Mouse (Mus musculus) embryonic facial prominence, embryonic 13.5 days (tissue): ENCODE results near the gene Extl2. TPM values are rescaled to one million over a fixed set of nuclear protein-coding genes. Genes with fewer than 3 reads are reported as not detected.
A peak's percentile ranks its signal among the peaks of the same experiment; 100 is the strongest.

Experiments used
- ATAC-seq: fragments of 200-750 bp; cut with Nextera tagmentation; 2 replicates; pipeline ENCODE4 v1.8.0; 2017; ENCODE audit warnings: low read depth; ENCODE audit not compliant: insufficient number of reproducible peaks, insufficient read depth, low FRiP score, low TSS enrichment
- H3K27ac ChIP-seq: fragments of 300-500 bp; sonication (generic); 2 replicates; pipeline ENCODE4 v1.5.1; 2015; ENCODE audit warnings: moderate library complexity, mild to moderate bottlenecking, inconsistent platforms
- H3K27me3 ChIP-seq: fragments of 300-500 bp; sonication (generic); 2 replicates; pipeline ENCODE4 v1.6.1; 2015; ENCODE audit warnings: mild to moderate bottlenecking, inconsistent platforms
- H3K36me3 ChIP-seq: fragments of 300-500 bp; sonication (generic); 2 replicates; pipeline ENCODE4 v1.6.1; 2015; ENCODE audit warnings: mild to moderate bottlenecking, inconsistent platforms
- H3K4me1 ChIP-seq: fragments of 300-500 bp; sonication (generic); 2 replicates; pipeline ENCODE4 v1.6.1; 2015; ENCODE audit warnings: inconsistent platforms
- H3K4me2 ChIP-seq: fragments of 300-500 bp; sonication (generic); 2 replicates; pipeline ENCODE4 v1.6.1; 2015; ENCODE audit warnings: moderate library complexity, mild to moderate bottlenecking, inconsistent platforms
- H3K4me3 ChIP-seq: fragments of 300-500 bp; sonication (generic); 2 replicates; pipeline ENCODE4 v1.5.1; 2015; ENCODE audit warnings: mild to moderate bottlenecking, inconsistent platforms
- H3K9ac ChIP-seq: fragments of 300-500 bp; sonication (generic); 2 replicates; pipeline ENCODE4 v1.6.1; 2015; ENCODE audit warnings: mild to moderate bottlenecking, inconsistent platforms
- H3K9me3 ChIP-seq: fragments of 300-500 bp; sonication (generic); 2 replicates; pipeline ENCODE4 v1.6.1; 2016; ENCODE audit warnings: inconsistent platforms
- WGBS: fragments of 180-500 bp; shearing (Covaris S2); methylation state at CpG from one replicate; pipeline ENCODE4 v1.1.7; 2015; ENCODE audit warnings: mixed read lengths; 5-methylcytosine and 5-hydroxymethylcytosine counted together
- polyA plus RNA-seq: library from polyadenylated mRNA; unstranded; fragments of >200 nt; fragmentation: Nextera tagmentation; extraction: Ambion mirVana; gene quantifications from 2 replicates; pipeline ENCODE4 v1.2.1, GENCODE M21; 2015

The Extl2 gene
- 18.0 and 20.7 TPM in 2 replicates for polyA plus RNA-seq

DNA sequence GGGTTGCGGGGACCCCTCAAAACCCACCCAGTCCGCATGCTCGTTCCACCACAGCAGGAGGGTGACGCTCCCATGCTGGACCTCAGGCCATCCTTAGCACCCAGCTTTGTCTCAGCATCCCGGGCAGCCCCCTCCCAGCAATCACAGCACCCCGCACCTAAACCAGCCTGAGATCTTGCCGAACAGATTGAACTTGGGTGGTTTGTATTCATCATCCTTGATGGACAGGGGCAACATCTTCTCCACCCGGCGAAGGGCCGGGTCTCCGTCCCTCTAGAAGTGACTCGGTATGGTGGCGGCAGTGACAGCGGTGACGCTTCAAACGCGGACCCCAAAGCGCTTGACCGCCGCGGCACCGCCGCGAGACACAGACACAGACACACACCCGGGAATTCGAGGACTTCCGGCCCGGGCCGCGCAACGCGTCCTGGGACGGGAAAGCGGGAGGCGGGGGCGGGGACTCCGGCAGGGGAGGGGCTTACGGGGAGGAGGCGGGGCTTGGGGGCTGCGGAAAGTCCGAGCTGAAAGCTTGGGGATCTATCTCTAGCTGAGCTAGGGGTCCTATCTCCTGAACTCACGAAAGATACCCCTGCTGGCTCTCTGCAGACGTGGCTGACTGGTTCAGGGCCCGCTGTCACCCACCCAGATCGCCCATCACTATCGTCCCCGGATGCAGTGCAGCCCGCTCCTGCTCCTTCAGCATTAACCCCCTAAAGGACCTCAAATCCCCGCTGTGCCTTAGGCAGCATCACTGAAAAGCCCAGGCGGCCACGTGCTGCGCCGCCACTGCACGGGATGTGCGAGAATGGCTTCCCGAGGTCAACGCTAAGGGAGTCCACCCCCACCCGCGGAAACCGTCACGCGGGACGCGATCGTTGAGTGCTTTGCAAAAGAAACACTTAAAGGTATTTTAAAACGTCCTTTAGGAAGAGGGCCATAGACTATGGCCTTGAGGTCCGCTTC is at the start of gene Extl2, which contains the start of gene Slc30a7:
TSS of gene Extl2 (plus strand) at position 485 of the 963 bp plus-strand sequence.
TSS of gene Slc30a7 (minus strand) at position 429 of the 963 bp plus-strand sequence.
- H3K27ac ChIP-seq, result peak within 1 kb of the TSS; percentile 88
- peak; percentile 92 for ATAC-seq
- WGBS, result under 1% methylated on average over 67 of the region's 67 CpGs
- H3K9me3 ChIP-seq, result no peaks in the 10 kb centered on the region
- H3K27me3 ChIP-seq, result no peaks in the 10 kb centered on the region
- peaks cover 18% of the 10 kb centered on the region for H3K36me3 ChIP-seq
- H3K4me3 ChIP-seq, result peak within 1 kb of the TSS; percentile 88
- peaks cover 16% of the 10 kb centered on the region for H3K4me1 ChIP-seq
- peak within 1 kb of the TSS; percentile 93 for H3K9ac ChIP-seq
- H3K4me2 ChIP-seq, result peak within 1 kb of the TSS; percentile 93

DNA sequence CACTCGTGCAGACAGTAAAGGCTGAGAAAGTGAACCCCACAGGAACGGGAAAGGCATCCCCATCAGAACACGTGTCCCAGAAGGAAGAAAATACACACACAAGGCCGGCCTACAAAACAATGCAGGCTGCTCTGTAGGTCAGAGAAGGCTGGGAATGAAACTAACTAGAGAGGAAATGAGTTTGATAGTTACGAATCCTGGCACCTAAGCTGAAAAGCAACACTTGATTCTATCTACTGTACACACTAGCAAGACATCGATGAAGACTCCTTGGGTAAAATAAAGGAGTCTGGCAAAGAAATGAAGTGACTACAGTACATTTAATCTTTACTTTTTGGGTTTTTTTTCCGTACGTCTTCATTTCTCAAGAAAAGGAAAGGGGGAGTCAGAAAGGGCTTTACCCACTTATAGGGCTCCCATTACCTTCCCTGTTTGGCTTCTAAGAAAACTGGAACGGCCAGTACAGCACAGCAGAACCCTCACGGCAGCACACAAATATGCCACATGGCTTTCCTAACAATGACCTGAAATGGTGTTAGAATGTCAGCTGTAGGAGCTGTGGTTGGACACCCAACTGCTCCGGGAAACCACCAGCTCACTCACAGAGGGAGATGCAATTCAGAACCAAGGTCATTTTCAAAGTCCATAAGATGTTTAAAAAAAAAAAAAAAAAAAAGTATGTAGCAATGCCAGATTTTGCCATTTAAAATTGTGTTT is 45.8 kb upstream of the Extl2 start:
- WGBS, result 30% methylated on average over 11 of the region's 11 CpGs
- H3K4me2 ChIP-seq, result peak overlapping the region; percentile 23; the same call in 1 of the 2 replicates

DNA sequence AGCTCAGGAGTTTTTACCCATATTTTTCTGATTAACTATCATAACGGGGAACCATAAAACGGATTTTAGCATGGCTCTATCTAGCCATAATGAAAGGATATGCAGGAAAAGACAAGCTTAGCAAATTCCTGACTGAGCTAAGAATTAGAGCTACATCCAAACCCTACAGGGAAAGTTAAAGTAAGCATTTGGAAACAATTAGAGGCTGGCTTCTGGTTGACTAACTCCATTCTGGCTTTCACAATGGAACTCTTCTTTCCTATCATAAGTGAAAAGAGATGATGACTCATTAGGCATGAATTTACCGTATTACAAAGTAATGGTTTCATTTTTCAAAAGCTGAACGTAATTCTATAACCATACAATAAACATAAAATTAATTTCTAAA is 45.2 kb upstream of the Extl2 start:
- 15% methylated on average over 4 of the region's 4 CpGs for WGBS
- peak; percentile 84; the same call in 1 of the 2 replicates for ATAC-seq
- Histone ChIP-seq H3K4me2 (no peak overlapping the region), H3K4me1 (peaks cover 14% of the 10 kb centered on the region), H3K36me3 (peaks cover 19% of the 10 kb centered on the region), H3K4me3 (no peak overlapping the region), H3K9me3 (no peaks in the 10 kb centered on the region), H3K27ac (peak overlapping the region; percentile 44; the same call in 1 of the 2 replicates), H3K27me3 (no peaks in the 10 kb centered on the region), H3K9ac (no peak overlapping the region)

More for the DNA sequence above, 45.8 kb upstream of the Extl2 start:
- H3K4me1 ChIP-seq, result peaks cover 14% of the 10 kb centered on the region
- no peaks in the 10 kb centered on the region for H3K9me3 ChIP-seq
- H3K27ac ChIP-seq, result peak overlapping the region; percentile 81
- H3K27me3 ChIP-seq, result no peaks in the 10 kb centered on the region
- no peak overlapping the region for H3K9ac ChIP-seq
- ATAC-seq, result peak; percentile 67; the same call in 1 of the 2 replicates
- no peak overlapping the region for H3K4me3 ChIP-seq
- peaks cover 20% of the 10 kb centered on the region for H3K36me3 ChIP-seq

DNA sequence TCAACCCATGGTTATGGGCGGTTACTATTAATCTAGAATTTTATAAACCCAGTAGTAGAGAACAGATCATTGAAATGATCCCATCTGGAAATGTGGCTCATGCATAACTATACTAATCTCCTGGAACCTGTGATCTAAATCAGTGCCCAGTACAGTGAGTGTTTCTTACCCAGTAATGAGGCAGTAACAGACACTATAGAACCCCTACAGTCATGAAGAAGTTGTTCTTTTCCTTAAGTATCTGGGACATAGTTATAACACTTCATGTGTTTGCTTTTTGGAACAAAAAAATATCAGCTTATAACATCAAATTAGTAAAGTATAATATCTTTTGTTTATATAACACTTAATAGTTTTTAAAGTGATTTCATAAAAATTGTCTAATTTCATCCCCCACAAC is 43.7 kb upstream of the Extl2 start:
- H3K9me3 ChIP-seq, result no peaks in the 10 kb centered on the region
- H3K9ac ChIP-seq, result no peak overlapping the region
- H3K27me3 ChIP-seq, result no peaks in the 10 kb centered on the region
- H3K4me2 ChIP-seq, result no peak overlapping the region
- no peak overlapping the region for H3K27ac ChIP-seq
- no peak overlapping the region for H3K4me3 ChIP-seq
- ATAC-seq, result no peak
- H3K4me1 ChIP-seq, result peaks cover 15% of the 10 kb centered on the region
- peaks cover 4% of the 10 kb centered on the region for H3K36me3 ChIP-seq
- WGBS, result 98% methylated on average over 1 of the region's 1 CpGs

DNA sequence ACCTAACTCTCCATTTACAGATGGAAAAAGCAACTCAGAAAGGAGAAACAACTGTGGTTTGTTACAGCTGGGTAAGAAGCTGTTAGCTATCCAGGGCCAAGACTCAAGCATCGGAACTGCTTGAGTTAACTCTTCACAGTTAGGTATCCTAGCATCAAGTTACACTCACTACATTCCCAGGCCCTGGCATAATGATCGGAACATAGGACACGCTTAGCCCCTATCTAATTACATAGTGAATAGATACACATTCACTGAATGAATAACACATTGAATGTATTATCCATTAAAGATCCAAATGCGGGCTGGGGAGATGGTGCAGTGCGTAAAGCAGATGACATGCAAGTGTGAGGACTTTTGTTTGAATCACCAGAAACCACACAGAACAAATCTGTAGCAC is 43.2 kb upstream of the Extl2 start:
- Histone ChIP-seq H3K4me2 (no peak overlapping the region), H3K27me3 (no peaks in the 10 kb centered on the region), H3K4me1 (peaks cover 17% of the 10 kb centered on the region), H3K27ac (no peak overlapping the region), H3K9me3 (no peaks in the 10 kb centered on the region), H3K36me3 (no peaks in the 10 kb centered on the region; the same call in 1 of the 2 replicates), H3K4me3 (no peak overlapping the region), H3K9ac (no peak overlapping the region)
- no peak for ATAC-seq
- 25% methylated on average over 5 of the region's 5 CpGs for WGBS

DNA sequence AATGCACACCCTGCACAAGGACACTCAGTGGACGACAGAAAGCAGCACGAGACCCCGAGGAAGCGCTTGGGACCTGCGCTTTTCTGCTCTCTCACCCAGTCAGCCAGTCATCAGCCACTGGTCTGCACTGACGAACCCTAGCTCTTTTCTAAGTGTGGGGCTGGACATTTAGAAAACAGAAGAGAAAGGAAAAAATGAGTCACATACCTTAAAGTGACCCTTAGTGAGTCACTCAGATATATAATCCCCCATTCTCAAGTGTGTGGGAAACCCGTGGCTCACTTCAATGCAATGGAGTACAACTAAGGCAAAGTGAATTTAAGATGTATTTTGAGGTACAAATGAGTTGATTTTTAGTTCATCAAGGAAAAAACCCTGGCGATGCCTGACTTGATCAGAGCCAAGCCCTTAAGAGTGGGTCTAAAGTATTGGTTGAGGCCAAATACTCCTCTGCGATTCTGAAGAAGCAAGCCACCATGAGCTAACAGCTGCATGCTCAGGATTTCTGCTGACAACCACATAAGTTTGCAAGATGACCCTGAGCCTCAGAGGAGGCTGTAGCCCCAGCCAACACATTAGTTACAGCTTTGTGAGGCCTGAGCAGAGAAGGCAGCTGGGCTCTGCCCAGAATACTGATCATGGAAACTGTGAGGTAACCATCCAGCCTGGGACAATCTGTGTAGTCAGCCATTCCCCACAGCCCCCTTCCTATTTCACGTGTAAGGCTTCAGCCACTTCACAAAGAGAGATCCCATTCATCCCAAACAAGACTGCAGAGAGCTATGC is 38.3 kb upstream of the Extl2 start:
- Histone ChIP-seq H3K4me1 (peaks cover 8% of the 10 kb centered on the region; the same call in 1 of the 2 replicates), H3K4me3 (no peak overlapping the region), H3K9ac (no peak overlapping the region), H3K4me2 (no peak overlapping the region), H3K9me3 (no peaks in the 10 kb centered on the region), H3K27ac (no peak overlapping the region), H3K27me3 (no peaks in the 10 kb centered on the region), H3K36me3 (peaks cover 27% of the 10 kb centered on the region)
- 81% methylated on average over 10 of the region's 10 CpGs for WGBS
- 0 out of 2 replicates have a peak, but pooled peaks have one; percentile 59 for ATAC-seq

DNA sequence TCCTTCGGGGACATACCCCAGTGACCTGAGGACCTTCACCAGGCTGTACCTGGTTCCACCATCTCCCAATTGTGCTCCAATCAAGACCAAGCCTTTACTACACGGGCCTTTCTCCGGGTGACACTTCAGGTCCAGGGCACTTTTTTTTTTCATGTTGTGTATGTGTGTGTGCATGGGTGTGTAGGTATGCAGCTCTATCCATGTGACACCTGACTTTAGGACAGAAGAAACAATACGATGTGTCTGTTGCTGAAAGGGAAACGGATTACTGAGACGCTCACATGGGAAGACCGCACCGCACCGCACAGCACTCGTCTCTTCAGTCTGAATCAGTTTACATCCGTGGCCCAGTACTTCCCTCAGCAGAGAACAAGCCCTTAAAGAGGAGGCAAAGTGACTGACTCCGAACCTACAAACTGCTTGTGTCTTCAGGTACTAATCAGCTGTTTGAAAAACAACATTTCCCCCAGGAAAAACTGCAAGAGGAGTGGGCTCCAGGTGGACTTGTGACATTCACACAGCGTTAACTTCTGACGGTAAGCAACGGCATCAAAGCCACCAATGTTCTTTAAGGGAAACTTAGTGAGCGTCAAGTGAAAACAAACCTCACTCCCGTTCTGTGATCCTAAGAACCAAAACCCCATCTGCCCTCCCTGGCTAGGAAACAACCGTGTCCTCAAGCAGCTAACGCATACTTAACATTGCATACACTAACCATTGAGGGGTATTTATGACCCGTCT is 36.0 kb upstream of the Extl2 start:
- no peaks in the 10 kb centered on the region for H3K27me3 ChIP-seq
- no peak overlapping the region for H3K4me2 ChIP-seq
- no peak overlapping the region for H3K27ac ChIP-seq
- H3K9me3 ChIP-seq, result no peaks in the 10 kb centered on the region
- WGBS, result 90% methylated on average over 20 of the region's 20 CpGs
- no peak overlapping the region for H3K4me3 ChIP-seq
- no peak for ATAC-seq
- 0 out of 2 replicates have a peak, but pooled peaks cover 3% of the 10 kb centered on the region for H3K4me1 ChIP-seq
- no peak overlapping the region for H3K9ac ChIP-seq
- H3K36me3 ChIP-seq, result peaks cover 35% of the 10 kb centered on the region

DNA sequence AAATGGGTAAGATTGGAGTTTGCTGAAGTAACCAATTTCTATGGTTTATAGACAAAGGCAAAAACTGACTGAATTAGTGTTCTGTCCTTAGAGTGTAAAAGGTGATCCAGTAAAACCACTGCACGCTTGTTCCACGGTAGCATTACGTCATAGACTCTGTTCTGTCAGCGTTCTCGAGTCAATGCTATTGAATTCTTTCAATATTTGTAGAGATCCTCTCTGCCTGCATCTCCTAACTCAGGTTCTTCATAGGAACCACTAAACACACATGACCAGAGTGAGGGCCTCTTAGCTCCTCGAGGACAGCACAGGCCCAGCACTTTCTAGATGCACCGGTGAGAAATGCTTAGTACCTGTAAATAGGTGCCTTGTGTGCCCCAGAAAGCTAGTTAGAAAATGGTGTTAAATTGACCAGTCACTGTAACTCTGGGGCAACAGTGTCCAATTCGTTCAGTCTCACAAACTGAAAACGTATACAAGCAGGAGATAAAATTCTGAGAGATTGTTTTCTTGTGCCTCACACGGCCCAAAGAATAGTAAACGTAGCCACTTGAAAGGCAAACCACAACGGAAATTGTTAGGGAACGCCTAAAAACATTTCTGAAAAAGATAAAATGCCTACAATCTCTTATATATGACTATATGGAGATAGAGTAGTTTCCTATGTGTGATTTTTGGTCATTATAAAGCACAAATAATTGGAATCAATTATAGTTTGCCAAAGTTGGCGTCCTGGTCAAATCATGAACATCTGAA is 35.2 kb upstream of the Extl2 start:
- no peak overlapping the region for H3K27ac ChIP-seq
- no peak overlapping the region for H3K4me3 ChIP-seq
- H3K36me3 ChIP-seq, result peaks cover 40% of the 10 kb centered on the region
- no peak overlapping the region for H3K4me2 ChIP-seq
- H3K9ac ChIP-seq, result no peak overlapping the region
- no peaks in the 10 kb centered on the region for H3K27me3 ChIP-seq
- no peaks in the 10 kb centered on the region for H3K9me3 ChIP-seq
- ATAC-seq, result no peak
- H3K4me1 ChIP-seq, result 0 out of 2 replicates have a peak, but pooled peaks cover 3% of the 10 kb centered on the region
- WGBS, result 90% methylated on average over 14 of the region's 14 CpGs

DNA sequence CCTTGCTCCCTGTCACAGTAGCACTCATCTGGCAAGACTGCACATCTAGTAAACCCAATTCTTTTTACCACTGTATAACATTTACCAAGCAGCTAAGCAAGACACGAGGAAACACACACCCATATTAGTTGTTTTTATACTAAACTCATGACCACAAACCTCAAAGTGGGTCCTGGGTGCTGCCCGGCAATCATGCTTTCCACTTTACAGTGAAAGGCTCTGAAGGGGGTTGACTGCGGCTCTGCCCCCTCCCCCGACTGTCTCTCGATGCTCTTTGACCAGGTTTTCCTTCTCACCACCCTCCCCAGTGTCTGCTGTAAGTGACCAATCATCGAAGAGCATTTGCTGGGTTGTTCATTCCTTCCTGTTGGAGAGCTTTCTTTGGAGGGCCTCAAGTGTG is 33.0 kb upstream of the Extl2 start:
- Histone ChIP-seq H3K36me3 (peaks cover 48% of the 10 kb centered on the region), H3K27me3 (no peaks in the 10 kb centered on the region), H3K4me3 (no peak overlapping the region), H3K4me2 (no peak overlapping the region), H3K27ac (no peak overlapping the region), H3K9me3 (no peaks in the 10 kb centered on the region), H3K4me1 (no peaks in the 10 kb centered on the region), H3K9ac (no peak overlapping the region)
- 89% methylated on average over 6 of the region's 6 CpGs for WGBS
- ATAC-seq, result no peak

DNA sequence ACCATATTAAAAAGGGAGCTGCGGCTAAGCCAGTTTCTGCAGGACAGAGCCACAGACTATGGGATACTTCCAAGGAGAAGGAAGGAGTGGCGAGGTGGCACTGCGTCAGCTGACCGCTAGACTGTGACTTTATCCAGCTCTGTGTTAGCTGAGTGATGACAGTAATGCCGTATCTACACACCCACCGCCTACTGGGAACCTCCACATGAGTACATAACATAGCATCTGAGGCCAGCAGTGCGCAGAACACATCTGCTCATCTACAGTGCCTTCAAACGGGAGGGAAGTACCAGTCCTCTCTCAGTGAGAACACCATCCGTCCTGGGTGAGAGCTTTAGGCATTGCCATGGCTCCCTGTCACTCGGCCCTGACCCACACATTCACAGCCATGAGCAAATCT is 32.3 kb upstream of the Extl2 start:
- H3K36me3 ChIP-seq, result peaks cover 51% of the 10 kb centered on the region
- H3K4me3 ChIP-seq, result no peak overlapping the region
- ATAC-seq, result no peak
- no peak overlapping the region for H3K9ac ChIP-seq
- no peaks in the 10 kb centered on the region for H3K4me1 ChIP-seq
- H3K4me2 ChIP-seq, result no peak overlapping the region
- WGBS, result 92% methylated on average over 10 of the region's 10 CpGs
- no peaks in the 10 kb centered on the region for H3K9me3 ChIP-seq
- H3K27me3 ChIP-seq, result no peaks in the 10 kb centered on the region
- H3K27ac ChIP-seq, result no peak overlapping the region
